Mouse (Mus musculus): ENCODE measurements at regions not wholly inside any gene's neighbourhood (a gene's known extent, or its start where the extent isn't known, plus 50 kb on each side); places are given as distances from the start of the nearest gene placed in this dataset.
"Not testable (repeated sequence)": the region's sequence is repeated elsewhere in the genome, so short reads cannot be mapped to it uniquely, and the experiment has no call there.

- no peak for DNase-seq
These were observed 704.0 kb downstream of the 4930447A16Rik start for GRCm38 (mm10) chr15:38129330-38129729.

- peak in 1 of 2 experiments; percentile 2 for DNase-seq
These were observed 704.7 kb downstream of the 4930447A16Rik start for GRCm38 (mm10) chr15:38129861-38130631.

DNA sequence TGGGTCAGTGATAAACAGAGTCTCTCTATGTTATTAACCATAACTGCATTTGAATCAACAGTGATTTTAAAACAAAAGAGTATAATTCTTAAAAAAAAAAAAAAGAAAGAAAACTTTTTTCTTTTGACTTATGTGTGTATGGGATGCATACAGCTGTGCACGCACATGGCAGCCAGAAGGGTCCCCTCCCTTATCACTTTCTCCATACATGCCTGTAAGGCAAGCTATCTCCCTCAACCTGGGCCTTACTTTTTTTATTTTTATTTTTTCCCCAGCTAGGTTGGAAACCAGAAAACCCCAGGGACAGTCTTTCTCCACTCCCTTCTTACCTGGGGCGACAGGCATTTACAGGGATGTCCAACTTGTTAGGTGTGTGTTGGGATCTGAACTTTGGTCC lies 705.3 kb downstream of the 4930447A16Rik start:
- no peak for DNase-seq

- DNase-seq, result no peak
These were observed 714.3 kb downstream of the 4930447A16Rik start for GRCm38 (mm10) chr15:38139639-38140038.

DNA sequence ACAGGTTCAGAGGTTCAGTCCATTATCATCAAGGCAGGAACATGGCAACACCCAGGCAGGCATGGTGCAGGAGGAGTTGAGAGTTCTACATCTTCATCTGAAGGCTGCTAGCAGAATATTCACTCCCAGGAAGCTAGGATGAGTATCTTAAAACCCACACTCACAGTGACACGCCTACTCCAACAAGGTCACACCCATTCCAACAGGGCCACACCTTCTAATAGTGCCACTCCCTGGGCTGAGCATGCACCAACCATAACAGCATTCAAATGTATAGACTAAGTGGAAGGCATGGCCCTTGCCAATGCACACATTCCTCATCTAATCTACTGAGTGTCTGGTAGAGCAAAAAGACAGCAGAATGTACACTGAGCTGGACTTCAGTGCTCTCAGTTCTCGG lies 718.1 kb downstream of the 4930447A16Rik start:
- no peak for DNase-seq

DNA sequence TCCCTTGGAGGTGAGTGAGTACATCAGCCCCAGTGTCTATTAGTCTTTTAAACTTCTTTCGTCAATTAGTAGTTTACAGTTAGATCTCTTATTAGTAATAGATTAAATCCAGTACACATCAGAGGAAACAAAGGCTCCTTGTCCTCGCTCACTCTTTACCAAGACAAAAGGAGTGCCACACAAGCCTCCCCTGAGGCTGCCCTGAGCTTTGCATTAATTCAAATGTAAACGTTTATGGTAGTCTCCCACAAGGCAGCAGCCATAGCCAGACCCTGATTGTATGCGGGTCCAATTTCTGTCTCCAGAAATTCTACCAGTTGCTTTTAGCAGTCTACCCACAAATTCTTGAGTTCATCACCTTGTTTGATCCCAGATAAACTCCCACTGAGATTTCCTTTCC lies 726.3 kb downstream of the 4930447A16Rik start:
- DNase-seq, result no peak

- DNase-seq, result not testable (repeated sequence)
These were observed 728.5 kb downstream of the 4930447A16Rik start for GRCm38 (mm10) chr15:38153821-38154220.

DNA sequence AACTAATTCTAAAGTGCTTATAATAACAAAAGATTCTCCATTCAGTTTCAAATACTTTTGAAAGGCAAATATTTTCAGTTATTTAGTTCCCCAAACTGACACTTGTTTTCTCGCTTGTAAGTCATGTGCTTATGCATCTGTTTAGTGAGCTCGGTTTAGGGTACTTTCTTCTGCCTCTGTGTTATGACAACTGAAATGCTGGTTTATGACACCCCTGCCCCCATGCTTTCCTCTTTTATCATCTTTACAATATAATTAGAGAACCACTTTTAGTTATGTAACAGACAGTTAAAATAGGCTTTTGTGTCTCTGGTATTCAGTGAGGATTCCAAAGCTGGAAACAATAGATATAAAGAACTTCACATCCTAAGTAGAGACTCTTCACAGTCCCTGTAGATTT lies 733.8 kb downstream of the 4930447A16Rik start:
- no peak for DNase-seq

DNA sequence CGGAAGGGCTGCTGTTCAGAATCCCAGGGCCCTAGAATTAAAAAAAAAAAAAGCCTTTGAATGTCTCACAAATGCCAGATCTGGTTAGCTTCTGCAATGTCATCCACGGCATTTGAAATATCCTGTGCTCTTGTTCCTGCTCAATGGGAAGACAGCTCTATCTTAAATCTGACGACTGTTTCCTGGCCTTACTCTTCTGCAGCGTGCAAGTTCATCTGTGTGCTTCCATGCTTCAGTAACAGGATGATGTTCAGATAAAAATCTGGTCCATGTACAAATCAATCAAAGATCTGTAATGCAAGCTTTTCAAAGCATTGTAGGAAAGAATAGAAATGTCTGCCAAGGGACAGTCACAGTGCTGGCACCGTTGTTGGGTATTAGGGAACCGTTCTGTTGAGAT lies 738.4 kb downstream of the 4930447A16Rik start:
- DNase-seq, result no peak

DNA sequence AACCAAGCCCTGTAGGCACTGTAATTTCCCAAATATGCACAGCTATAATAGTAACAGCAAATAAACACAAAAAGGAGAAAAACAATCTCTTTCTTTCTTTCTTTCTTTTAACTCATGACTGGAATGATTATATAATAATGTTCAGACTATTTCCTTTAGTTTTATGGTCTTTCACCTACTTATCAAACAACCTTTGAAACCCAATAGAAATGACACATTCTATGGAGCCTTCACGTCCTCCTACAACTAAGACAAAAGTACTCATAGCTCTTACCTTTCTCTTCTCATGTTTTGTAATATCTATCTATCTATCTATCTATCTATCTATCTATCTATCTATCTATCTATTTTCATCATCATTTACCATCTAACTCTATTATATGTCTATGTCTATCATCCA lies 739.5 kb downstream of the 4930447A16Rik start:
- no peak for DNase-seq

DNA sequence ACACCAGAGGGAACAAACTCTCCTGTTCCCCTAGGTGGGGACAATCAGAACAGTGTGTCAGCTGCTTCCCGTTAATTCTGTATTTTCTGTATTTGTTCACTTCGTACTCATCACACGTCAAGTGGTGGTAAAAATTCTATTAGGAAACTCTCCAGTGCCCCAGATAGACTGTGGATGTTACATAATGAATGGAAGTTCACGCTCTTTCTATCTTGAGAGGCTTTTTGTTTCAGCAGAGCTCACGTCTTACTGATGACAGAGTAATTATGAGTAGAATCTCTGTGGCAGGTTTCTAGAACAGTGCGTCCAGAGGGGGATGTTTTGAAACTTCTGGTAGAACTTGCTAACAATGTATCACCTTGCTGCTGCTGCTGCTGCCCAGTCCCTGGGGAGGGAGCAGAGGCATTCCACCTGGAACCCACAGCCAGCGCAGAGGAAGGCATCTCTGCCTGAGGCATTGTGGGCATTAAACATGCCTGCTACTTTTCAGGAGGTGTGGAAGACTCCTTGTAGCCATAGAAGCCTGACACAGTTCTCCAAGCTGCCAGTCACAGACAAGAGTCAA lies 740.6 kb downstream of the 4930447A16Rik start:
- DNase-seq, result no peak

GRCm38 (mm10) chr15:38166476-38166875 lies 741.1 kb downstream of the 4930447A16Rik start:
- DNase-seq, result no peak

DNA sequence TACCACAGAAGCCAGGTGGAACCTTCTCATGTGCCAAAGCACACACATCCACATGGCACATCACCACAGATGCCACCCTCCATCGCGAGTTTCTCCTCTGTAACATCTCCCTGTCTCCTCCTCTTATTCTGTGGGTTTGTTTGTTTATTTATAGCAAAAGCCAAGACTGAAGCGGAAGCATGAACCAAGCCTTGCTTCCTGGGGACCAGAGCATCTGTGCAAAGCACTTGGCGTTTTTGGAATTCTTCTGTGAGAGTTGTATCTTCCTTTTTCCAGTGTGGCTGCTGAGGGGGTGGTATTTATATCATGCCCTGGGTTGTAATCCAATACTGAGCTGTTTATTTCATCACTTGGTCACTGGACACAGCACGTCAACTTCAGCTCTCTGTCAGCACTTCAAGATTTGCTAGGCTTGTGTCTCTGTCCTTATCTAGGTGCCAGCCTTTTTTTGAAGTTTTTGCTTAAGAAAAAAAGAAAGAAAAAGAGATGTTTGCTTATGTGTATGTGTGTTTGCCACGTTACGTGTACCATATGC lies 742.3 kb downstream of the 4930447A16Rik start:
- DNase-seq, result no peak

GRCm38 (mm10) chr15:38169191-38169590 lies 743.8 kb downstream of the 4930447A16Rik start:
- no peak for DNase-seq
